Mouse (Mus musculus) megakaryocyte progenitor cell, adult 5-6 weeks (primary cell): ENCODE measurements around the gene Myo9b. TPM values are rescaled to one million over a fixed set of nuclear protein-coding genes. Genes with fewer than 3 reads are reported as not detected.
A peak's percentile ranks its signal among the peaks of the same experiment; 100 is the strongest.
"Not testable (repeated sequence)": the region's sequence is repeated elsewhere in the genome, so short reads cannot be mapped to it uniquely, and the experiment has no call there.

Experiments used
- ATAC-seq: replicated peaks from 2 replicates; pipeline ENCODE4 v1.8.0; 2016; ENCODE audit warnings: mild to moderate bottlenecking, moderate TSS enrichment, inconsistent platforms; ENCODE audit not compliant: poor library complexity
- total RNA-seq, 2 experiments: library from RNA; stranded (forward) in 1 of 2; stranded (reverse) in 1 of 2; fragments of 157-497, 149-512 nt in 1 of 2; fragments of 200-1000 nt in 1 of 2; gene quantifications; 2 replicates each; pipeline versions ENCODE4 v1.2.3 to v1.2.4; 2015 to 2017

The Myo9b gene
- total RNA-seq, 2 experiments from 2014 or later, result 29.4 to 48.7 TPM

DNA sequence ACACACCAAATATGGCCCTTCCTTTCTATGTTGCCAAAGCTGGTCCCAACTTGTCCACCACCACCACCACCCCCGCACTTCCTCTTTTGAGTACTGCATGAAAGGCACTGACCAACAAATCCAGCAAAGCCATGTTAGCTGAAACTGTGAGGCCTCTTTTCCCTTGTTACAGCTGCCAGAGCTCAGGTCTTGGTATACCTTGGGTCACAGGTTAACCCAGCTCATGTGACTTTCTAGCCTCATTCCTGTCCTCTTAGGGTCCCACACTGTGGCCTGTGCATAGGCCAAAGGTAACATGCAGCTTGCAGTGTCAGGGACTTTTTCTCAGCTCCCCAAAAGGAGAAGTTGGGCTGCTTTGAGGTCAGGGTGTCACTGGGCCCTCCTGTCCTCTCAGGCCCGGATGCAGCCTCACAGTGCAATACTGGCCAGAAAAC, 23.7 kb downstream of the Myo9b start:
- peak; percentile 73 for ATAC-seq

DNA sequence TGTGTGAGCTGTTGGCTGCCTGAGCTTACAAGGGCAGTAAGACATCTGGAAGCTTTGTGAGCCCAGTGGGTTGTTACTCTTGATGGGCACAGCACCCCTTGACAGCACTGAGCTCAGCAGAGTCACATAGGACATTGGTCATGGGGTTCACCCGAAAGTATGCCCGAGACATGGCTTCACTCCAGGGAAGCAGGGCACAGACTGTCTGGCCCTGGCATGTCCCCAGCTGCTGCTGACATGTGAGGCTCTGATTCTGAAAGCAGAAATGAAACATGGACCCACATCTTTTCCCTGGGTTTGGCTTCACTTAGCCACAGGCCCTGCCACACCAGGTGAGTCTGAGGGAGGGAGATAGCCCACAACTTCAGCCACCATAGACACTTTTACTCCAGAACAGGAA, 24.3 kb downstream of the Myo9b start:
- ATAC-seq, result no peak

DNA sequence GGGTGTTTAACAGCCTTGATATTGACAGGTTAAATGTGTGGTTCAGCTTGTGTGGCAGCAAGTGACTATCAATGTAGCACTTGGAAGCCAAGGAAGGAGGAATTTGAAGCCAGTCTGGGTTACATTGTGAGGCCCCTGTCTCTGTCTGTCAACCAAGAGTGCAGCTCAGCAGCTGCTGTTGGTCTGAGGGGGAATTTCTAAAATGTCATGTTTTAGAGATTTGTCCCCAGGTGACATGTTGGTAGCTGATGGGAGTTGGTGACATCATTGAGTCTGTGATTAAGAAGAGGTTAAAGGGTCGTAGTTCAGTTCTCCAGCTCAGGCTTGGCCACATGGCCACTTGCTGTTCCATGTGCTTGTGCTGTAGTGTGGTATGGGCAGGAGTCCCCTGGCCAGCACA, 24.9 kb downstream of the Myo9b start:
- no peak for ATAC-seq

DNA sequence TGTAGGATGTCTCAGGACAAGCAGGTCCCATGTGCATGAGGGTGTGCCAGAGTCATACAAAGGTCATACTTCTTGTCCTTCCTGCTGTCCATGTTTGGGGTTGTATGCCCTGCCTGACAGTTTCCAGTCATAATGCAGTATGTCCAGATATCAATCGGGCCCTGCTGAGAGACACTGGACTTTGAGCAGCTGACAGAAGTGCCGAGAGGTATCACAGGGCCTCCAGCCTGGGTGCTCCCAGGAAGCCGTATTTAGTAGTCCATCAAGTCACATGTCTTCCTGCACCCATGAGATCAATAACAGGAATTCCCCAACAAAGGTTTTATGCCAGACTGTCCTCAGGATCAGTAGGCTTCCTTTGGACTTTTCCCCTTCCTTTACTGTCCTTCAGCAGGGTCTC, 27.2 kb downstream of the Myo9b start:
- ATAC-seq, result no peak

DNA sequence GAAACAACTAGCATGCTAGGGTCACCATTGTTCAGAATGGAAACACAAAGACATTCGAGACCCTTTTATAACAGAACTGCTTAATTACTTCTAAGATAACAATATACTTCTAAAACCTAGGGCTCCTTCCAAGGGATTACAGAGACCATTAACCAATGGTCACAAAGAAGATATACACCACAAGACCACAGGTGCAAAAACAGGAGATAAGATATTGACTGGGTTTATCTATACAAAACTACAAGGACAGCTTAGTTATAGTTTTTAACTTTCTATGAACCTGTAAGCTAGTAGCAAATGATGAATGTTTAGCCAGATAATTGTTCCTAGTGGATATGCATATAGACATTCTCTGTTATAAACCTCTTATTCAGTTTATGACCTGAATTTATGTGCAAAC, 30.3 kb downstream of the Myo9b start:
- ATAC-seq, result no peak

DNA sequence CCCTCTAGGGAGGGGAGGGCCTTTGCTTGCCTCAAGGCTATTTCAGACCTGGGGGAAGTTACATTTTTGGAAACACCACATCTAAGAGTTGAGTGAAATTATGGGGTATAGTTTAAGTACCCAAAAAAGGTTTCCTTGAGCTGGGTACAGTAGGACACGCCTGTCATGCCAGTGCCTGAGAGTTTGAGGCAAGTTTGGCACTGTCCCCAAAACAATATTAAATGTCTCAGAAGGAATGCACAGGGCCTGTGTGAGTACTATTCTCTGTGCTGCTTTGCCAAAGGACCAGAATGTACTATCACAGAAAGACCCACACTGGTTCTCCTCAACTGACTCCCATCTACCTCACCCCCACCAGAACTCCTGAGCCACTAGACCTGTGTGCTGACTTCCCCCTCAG, 31.1 kb downstream of the Myo9b start:
- no peak for ATAC-seq

DNA sequence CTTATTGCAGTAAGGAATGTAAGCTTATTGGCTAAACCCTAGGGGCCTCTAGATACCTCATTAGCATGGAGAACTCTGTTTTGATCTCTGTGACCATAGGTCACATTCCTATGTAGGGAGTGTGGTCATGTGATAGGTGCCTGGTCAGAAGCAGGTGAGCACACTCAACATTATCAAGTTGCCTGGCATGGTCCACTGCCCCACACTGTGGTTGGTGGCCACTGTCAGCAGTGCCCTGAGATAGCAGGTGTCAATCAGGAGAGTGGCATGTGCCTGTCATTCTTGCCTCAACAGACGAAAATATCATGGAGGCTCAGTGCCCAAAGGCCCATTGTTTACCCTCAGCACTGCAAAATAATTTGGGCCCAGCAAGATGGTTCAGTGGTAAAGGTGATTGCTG, 33.5 kb downstream of the Myo9b start:
- ATAC-seq, result no peak

DNA sequence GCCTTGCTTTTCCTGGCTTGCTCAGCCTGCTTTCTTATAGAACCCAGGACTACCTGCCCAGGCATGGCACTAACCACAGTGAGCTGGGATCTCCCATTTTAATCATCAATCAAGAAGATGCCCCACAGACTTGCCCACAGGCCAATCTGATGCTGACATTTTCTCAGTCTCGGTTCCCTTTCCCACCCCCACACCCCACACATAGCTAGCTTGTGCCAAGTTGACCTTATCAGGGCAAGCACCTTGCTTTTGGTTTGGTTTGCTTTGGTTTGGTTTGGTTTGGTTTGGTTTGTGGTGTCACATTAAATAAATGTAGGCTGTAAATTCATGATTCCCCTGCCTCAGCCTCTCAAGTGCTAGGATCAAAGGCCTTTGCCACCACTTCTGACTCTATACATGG, 34.9 kb downstream of the Myo9b start:
- ATAC-seq, result peak; percentile 57

DNA sequence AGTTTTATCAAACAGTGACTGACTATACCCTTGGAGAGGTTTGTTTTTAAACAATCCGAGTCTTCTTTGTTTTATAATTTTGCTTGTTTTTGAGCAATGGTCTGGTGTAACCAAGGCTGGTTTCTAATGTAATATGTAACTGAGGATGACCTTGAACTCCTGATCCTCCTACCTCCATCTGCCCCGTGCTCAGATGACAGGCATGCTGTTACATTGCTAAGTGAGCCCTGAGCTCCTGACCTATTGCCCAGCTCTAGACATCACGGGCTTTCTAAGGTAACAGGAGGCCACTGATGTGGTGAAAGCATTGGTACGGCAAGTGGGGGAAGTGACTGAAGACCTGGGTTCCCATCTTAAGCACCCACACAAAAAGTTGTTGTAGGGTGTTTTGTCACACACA, 35.4 kb downstream of the Myo9b start:
- no peak for ATAC-seq

DNA sequence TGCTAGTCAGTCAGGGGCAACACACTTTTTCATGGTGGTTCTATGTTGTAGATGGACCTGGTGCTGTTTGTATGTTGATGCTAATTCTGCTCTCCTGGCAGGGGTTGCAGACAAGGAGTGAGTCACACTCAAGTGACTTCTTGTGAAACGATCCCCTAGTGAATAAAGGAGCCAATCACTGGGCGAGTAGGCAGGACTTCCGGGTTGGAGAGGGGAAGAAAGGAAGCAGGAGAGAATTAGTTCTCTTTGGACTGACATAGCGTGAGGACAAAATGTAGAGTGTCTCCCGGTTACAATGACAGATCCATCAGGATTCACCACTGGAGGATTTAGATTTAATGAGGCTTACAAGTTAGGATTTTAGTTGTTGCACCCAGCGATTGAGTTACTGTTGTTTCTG, 37.9 kb downstream of the Myo9b start:
- ATAC-seq, result no peak

DNA sequence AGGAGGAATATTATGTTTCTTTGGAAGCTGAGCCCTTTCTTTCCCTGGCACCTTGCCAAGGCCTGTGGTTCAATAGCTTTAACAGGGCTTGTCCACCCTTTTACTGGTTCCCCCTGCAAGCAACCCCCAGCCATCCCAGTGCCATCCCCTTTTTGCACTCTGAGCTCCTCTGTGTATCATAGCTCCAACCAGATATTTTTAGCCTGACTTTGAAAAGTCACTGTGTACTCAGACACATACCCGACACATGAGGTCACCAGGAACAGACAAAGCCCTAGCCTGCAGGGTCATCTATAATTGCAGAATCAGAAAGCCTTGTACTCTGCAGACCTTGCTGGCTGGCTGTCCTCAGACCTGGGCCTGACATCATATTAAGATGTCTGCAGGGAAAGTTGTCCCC, 40.2 kb downstream of the Myo9b start:
- no peak for ATAC-seq

DNA sequence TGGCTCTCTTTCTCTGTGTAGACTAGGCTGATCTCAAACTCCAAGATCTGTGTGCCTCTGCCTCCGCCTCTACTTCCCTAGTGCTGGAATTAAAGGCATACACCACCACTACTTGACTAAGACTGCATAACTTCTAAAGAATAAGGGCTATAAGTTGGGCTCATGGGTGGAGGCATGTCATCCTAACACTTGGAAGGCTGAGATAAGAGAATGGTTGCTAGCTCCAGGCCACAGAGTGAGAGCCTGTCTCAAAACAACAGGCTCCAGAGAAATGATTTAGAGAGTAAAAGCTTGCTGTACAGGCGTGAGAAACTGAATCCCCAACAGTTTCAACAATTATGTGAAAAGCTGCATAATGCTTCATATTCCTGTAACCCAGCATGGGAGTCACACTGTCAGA, 41.4 kb downstream of the Myo9b start:
- peak; percentile 68 for ATAC-seq

DNA sequence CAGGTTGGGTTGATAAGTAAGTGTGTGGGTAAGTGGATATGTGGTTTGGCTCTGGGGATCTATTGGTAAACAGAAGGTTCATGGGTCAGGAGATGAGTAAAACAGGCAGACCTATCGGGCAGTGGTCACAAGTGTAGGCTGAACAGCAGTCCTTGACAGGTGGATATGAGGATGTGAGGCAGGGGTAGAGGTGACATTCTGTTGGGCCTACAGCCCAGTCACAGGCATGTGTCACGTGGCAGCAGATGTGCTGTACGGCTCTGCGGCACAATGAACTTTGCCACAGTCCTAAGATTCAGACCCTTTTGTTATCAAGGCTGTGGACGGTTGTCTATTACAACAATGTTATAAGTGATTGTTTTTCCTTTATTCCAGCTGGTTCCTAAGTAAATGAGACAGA, 43.5 kb downstream of the Myo9b start:
- no peak for ATAC-seq

DNA sequence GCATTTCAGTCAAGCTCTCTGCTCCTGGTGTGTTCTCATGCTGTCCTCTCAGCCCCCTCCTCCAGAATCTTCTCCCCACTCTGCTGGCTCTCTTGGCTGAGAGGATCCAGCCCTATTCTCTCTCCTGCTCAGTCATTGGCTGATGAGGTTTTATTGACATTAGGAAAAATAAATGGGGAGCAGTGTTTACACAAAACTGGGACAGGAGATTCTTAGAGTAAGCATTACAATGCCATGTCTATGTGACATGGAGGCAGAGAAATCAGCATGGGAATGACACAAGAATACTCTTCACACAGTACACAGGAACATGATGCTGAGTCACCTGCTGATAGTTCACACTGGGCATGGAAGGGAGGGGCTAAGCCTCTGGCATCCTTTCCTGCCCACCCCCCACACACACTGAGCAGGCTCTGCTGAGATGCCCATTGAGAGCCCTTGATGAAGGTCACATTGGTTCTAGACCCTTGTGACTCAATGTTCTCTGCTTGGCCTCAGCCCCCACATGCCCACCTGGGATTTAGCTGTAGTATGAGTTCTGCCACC, 44.0 kb downstream of the Myo9b start:
- ATAC-seq, result no peak

DNA sequence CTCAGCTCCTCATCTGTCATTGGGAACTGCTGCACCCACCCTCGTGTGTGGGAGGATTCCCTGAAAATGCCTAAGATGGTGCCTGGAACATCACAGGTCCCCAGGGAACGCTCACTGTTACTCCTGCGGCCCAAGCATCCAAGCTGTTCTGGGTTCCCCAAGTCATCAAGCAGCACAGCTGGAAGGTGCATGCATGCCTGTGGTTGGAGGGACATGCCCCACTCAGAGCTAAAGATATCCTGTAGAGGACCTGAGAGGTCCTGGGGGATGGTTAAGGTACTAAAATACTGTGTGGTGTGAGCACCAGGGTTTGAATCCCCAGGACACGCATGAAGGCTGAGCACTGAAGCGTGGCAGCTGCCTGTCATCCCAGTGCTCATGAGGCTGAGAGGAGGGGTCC, 46.1 kb downstream of the Myo9b start:
- ATAC-seq, result not testable (repeated sequence)

DNA sequence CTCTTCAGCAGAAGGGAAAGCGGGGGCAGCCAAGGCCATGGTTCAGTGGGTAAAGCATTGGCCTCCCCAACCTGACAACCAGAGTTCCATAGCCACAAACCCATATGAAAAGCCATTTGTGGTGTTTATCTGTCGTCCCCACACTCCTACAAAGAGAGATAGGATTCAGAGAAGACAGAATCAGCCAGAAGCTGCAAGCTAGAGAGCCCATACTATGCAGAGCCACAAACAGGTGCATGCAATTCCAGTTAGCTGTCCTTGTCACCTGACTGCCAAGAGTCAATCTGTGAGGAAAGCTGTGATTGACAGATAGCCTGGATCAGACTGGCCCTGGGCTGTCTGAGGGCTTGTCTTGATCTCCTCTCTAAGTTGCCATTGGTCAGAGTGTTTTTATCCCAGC, 47.2 kb downstream of the Myo9b start:
- ATAC-seq, result peak; percentile 56

DNA sequence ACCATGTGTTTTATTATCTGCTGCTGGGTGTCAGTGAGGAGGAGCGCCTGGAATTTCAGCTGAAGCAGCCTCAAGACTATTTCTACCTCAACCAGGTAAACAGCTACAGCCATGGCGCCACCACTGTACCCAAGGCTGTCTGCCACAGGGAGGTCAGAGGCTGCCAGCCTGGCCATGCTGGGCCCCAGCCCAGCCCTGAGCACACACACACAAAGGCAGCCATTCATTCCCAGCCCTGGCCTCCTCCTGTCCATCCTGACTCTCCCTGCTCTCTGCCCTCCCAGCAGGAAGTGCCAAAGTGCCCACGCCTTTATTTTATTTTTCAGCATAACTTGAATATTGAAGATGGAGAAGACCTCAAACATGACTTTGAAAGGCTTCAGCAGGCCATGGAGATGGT, 50.4 kb downstream of the Myo9b start:
- no peak for ATAC-seq

DNA sequence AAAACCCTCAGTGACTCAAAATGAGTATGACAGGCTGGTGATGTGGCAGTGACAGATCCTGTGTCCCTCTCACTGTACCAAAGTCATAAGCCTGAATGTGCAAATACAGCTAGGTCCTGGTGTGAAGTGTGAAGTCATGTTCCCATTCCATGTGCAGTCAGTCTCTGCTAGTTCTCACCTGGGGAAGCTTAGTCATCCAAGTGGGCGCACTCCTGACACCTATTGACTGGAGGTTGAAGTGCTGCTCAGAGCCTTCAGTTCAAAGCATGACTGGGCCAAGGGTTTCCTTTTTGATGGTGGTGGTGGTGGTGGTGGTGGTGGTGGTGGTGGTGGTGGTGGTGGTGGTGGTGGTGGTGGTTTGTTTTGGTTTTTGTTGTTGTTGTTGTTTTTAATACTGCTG, 52.3 kb downstream of the Myo9b start:
- ATAC-seq, result peak; percentile 83

DNA sequence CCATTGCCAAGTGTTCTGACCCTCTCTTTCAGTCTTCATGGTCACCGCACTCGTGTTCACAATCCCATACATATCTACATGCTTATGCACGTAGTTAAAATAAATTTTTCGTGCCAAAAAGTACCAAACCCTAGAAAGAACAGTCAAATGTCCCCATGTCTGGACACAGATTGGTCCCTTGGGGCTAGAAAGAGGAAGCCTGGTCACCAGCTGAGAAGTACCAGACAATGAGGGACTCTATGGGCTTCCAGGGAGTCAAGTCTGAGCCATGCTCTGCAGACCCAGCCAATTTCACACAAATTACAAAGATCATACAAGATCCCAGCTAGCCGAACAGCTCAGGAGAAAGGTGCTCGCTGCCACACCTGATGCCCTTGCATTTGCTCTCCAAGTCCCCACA, 65.3 kb downstream of the Myo9b start:
- not testable (repeated sequence) for ATAC-seq

DNA sequence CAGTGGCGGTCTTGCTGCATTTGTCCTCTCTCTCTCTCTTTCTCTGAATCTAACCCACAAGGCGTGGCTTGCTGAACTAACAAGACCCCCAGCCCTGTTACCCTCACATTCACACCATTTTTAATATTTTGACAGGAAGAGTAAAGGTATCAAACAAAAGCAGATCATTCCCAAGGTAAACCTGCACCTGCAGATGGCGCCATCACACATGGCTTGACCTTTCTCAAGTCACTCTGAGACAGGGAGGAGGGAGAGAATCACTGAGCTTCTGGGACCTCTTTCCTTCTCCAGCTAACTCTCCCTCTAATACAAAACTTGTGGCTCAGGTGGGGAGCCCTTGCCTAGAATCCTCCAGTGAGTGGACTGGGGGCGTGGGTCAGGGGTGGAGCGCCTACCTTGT, 68.1 kb downstream of the Myo9b start:
- peak; percentile 57; the same call in 1 of the 2 replicates for ATAC-seq

DNA sequence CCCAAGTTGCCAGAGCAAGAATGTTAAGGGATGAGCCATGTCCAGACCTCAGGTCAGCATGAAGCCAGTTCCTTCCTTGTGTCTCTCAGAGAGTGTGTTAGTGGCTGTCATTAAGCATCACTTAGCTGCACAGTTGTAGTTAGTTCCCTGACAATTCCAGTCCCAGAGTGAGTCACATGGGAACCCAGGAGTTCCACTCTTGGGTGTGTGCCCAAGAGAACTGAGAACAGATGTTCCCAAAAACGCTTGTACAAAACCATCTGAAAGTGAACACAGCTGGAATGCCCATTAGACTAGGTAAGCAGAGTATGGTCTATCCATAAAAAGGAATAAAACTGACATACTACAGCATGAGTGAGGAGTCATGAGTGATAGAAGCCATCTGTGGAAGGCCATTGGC, 74.1 kb downstream of the Myo9b start:
- no peak for ATAC-seq

DNA sequence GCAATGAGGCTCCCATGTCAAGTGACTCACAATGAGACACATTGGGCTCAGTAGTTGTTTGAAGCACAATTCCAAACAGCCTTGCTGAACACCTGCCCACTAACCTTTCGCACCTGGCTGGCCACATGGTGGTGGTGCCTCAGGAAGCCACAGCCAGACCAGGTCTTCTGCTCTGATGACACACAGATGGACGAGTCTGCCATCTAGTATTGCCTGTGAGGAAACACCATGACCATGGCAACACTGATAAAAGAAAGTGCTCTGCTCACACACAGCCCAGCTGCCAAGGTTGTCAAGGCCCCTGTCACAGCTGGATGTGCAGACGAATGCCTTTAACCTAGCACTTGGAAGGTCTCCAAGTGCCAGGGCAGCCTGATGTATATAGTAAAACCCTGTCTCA, 78.6 kb downstream of the Myo9b start:
- ATAC-seq, result 0 out of 2 replicates have a peak, but pooled peaks have one; percentile 11

DNA sequence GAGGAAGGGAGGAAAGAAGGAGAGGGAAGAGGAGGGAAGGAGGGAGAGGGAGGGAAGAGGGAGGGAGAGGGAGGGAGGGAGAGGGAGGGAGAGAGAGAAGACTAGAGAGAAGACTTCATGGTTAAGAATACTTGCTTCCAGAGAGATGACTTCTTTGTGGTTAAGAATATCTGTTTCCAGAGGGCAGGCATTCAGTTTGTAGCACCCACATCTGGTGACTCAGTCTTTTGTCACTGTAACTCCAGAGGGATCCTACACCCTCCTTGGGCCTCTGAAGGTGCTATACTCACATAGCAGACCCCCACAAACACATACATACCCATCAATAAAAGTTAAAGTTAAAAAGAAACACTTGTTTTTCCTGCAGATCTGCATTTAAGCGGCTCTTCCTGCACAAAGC, 79.0 kb downstream of the Myo9b start:
- ATAC-seq, result no peak

DNA sequence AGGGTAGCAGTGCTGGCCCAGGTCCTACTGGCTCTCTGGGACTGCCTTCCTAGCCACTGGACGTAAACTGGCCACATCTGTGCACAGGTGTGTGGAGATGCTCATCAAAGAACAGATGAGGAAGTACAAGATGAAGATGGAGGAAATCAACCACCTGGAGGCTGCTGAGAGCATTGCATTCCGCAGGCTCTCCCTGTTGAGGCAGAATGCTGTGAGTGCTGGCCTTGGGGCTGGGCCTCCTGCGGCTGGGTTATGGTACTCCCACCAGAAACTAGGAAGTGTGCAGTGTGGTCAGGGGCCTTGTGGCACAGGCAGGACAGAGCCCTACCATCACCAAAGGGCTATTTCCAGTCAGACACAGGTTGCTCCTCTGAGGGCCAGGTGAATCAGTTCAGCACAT, 85.5 kb downstream of the Myo9b start:
- ATAC-seq, result no peak
